Mouse (Mus musculus) hindbrain, embryonic 13.5 days (tissue): ENCODE data around the gene Olfr111. TPM values are rescaled to one million over a fixed set of nuclear protein-coding genes. Genes with fewer than 3 reads are reported as not detected.
"Not testable (repeated sequence)": the region's sequence is repeated elsewhere in the genome, so short reads cannot be mapped to it uniquely, and the experiment has no call there.

Experiments
- ATAC-seq: fragments of 200-750 bp; cut with Nextera tagmentation; 2 replicates; pipeline ENCODE4 v1.8.0; 2017; ENCODE audit warnings: moderate TSS enrichment; ENCODE audit not compliant: low FRiP score
- H3K27ac ChIP-seq: fragments of 300-500 bp; sonication (generic); 2 replicates; pipeline ENCODE4 v1.5.1; 2015; ENCODE audit warnings: inconsistent platforms, mild to moderate bottlenecking, moderate library complexity
- H3K27me3 ChIP-seq: fragments of 300-500 bp; sonication (generic); 2 replicates; pipeline ENCODE4 v1.6.1; 2015; ENCODE audit warnings: mild to moderate bottlenecking, inconsistent platforms
- H3K36me3 ChIP-seq: fragments of 300-500 bp; sonication (generic); 2 replicates; pipeline ENCODE4 v1.6.1; 2015; ENCODE audit warnings: mild to moderate bottlenecking, inconsistent platforms
- H3K4me1 ChIP-seq: fragments of 300-500 bp; sonication (generic); replicated peaks from 2 replicates; pipeline ENCODE4 v1.6.1; 2015; ENCODE audit warnings: inconsistent platforms
- H3K4me2 ChIP-seq: fragments of 300-500 bp; sonication (generic); 2 replicates; pipeline ENCODE4 v1.6.1; 2015; ENCODE audit warnings: inconsistent platforms, mild to moderate bottlenecking, moderate library complexity
- H3K4me3 ChIP-seq: fragments of 300-500 bp; sonication (generic); 2 replicates; pipeline ENCODE4 v1.5.1; 2015; ENCODE audit warnings: mild to moderate bottlenecking, inconsistent platforms
- H3K9ac ChIP-seq: fragments of 300-500 bp; sonication (generic); 2 replicates; pipeline ENCODE4 v1.6.1; 2015; ENCODE audit warnings: mild to moderate bottlenecking, inconsistent platforms
- H3K9me3 ChIP-seq: fragments of 300-500 bp; sonication (generic); 2 replicates; pipeline ENCODE4 v1.6.1; 2016; ENCODE audit warnings: inconsistent platforms
- WGBS: fragments of 180-500 bp; shearing (Covaris S2); methylation state at CpG from one replicate; pipeline ENCODE4 v1.1.7; 2015; 5-methylcytosine and 5-hydroxymethylcytosine counted together
- polyA plus RNA-seq: library from polyadenylated mRNA; unstranded; fragments of >200 nt; fragmentation: Nextera tagmentation; extraction: Ambion mirVana; gene quantifications from 2 replicates; pipeline ENCODE4 v1.2.1, GENCODE M21; 2015

The Olfr111 gene
- polyA plus RNA-seq: not detected in 2 replicates

GRCm38 (mm10) chr17:37507730-37508129 lies at the start of gene Olfr111:
Gene Olfr111, plus strand, starts transcription at chr17:37508030.
- no peak within 1 kb of the TSS for H3K9ac ChIP-seq
- WGBS: 88% methylated on average over 4 of the region's 4 CpGs
- H3K27me3 ChIP-seq: no peaks in the 10 kb centered on the region
- H3K27ac ChIP-seq: no peak within 1 kb of the TSS
- no peaks in the 10 kb centered on the region for H3K36me3 ChIP-seq
- no peaks in the 10 kb centered on the region for H3K4me1 ChIP-seq
- no peak within 1 kb of the TSS for H3K4me2 ChIP-seq
- H3K4me3 ChIP-seq: no peak within 1 kb of the TSS
- H3K9me3 ChIP-seq: no peaks in the 10 kb centered on the region
- ATAC-seq: no peak

DNA sequence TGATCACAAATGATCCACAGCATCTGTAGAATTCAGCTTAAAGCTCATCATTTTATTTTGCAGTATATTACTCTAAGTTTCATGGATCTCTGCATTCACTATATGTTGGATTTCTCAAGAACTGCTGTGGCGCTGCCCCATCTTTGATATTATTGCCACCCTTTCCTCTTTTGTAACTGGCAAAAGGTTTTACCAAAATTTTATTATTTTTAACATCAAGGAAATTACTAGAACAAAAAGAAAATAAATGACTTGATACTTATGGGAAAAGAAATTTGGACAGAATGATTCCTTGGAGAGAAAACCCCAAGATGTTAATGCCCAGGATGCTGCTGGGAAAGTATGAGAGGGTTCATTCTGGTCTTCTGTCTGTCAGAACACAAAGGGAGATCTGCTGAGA lies 49.2 kb upstream of the Olfr111 start, which contains the start of gene Olfr109:
Olfr109 (plus strand) TSS at position 301 of the 400 bp plus-strand sequence.
- no peak within 1 kb of the TSS for H3K27ac ChIP-seq
- no peak for ATAC-seq
- 96% methylated on average over 1 of the region's 1 CpGs for WGBS

GRCm38 (mm10) chr17:37483452-37483851 lies 24.4 kb upstream of the Olfr111 start, which contains the start of gene H2-M2:
Gene H2-M2, minus strand, starts transcription at chr17:37483552.
- Histone ChIP-seq H3K36me3 (no peaks in the 10 kb centered on the region), H3K27me3 (no peaks in the 10 kb centered on the region), H3K9ac (no peak within 1 kb of the TSS), H3K9me3 (no peaks in the 10 kb centered on the region), H3K4me1 (no peaks in the 10 kb centered on the region), H3K27ac (no peak within 1 kb of the TSS), H3K4me3 (no peak within 1 kb of the TSS), H3K4me2 (no peak within 1 kb of the TSS)
- 86% methylated on average over 2 of the region's 2 CpGs for WGBS
- no peak for ATAC-seq

More for the DNA sequence above, 49.2 kb upstream of the Olfr111 start, which contains the start of gene Olfr109:
- no peaks in the 10 kb centered on the region for H3K9me3 ChIP-seq
- H3K4me1 ChIP-seq: no peaks in the 10 kb centered on the region
- H3K9ac ChIP-seq: no peak within 1 kb of the TSS
- H3K4me2 ChIP-seq: no peak within 1 kb of the TSS
- H3K4me3 ChIP-seq: no peak within 1 kb of the TSS
- no peaks in the 10 kb centered on the region for H3K27me3 ChIP-seq
- H3K36me3 ChIP-seq: no peaks in the 10 kb centered on the region

GRCm38 (mm10) chr17:37491930-37492518 lies 15.8 kb upstream of the Olfr111 start, which contains the start of gene Olfr110:
Gene Olfr110, plus strand, starts transcription at chr17:37492468.
- no peak within 1 kb of the TSS for H3K4me2 ChIP-seq
- H3K9me3 ChIP-seq: no peaks in the 10 kb centered on the region
- no peak within 1 kb of the TSS for H3K4me3 ChIP-seq
- no peak within 1 kb of the TSS for H3K9ac ChIP-seq
- H3K4me1 ChIP-seq: no peaks in the 10 kb centered on the region
- no peak within 1 kb of the TSS for H3K27ac ChIP-seq
- 56% methylated on average over 1 of the region's 1 CpGs for WGBS
- H3K36me3 ChIP-seq: no peaks in the 10 kb centered on the region
- ATAC-seq: no peak
- no peaks in the 10 kb centered on the region for H3K27me3 ChIP-seq

DNA sequence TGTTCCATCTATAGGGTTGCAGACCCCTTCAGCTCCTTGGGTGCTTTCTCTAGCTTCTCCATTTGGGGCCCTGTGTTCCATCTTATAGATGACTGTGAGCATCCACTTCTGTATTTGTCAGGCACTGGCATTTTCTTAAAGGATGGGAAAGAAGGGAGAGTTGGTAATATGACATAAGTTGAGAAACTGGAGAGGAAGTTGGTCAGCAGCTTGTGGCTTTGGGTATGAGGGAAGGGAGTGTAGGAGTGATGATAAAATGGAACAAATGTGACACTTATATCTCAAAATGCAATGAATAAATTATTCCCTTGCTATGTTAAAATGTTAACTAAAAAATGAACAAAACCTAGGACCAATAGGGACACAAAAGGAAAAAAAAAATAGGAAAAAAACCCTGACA lies 16.8 kb downstream of the Olfr111 start:
- H3K27me3 ChIP-seq, H3K9me3 ChIP-seq, H3K27ac ChIP-seq, H3K4me3 ChIP-seq, ATAC-seq, H3K4me2 ChIP-seq, H3K9ac ChIP-seq, H3K36me3 ChIP-seq, H3K4me1 ChIP-seq: not testable (repeated sequence)

GRCm38 (mm10) chr17:37525427-37525826 lies 17.6 kb downstream of the Olfr111 start:
- H3K27me3 ChIP-seq, H3K4me1 ChIP-seq, H3K36me3 ChIP-seq, H3K9ac ChIP-seq, H3K27ac ChIP-seq, H3K4me2 ChIP-seq, H3K4me3 ChIP-seq, ATAC-seq, H3K9me3 ChIP-seq: not testable (repeated sequence)
- 79% methylated on average over 1 of the region's 1 CpGs for WGBS

- Histone ChIP-seq H3K9me3 (no peaks in the 10 kb centered on the region), H3K27me3 (no peaks in the 10 kb centered on the region), H3K4me3 (no peak overlapping the region), H3K36me3 (no peaks in the 10 kb centered on the region), H3K27ac (no peak overlapping the region), H3K9ac (no peak overlapping the region), H3K4me1 (no peaks in the 10 kb centered on the region), H3K4me2 (no peak overlapping the region)
- no peak for ATAC-seq
Observed at GRCm38 (mm10) chr17:37535173-37535572, 27.3 kb downstream of the Olfr111 start.

DNA sequence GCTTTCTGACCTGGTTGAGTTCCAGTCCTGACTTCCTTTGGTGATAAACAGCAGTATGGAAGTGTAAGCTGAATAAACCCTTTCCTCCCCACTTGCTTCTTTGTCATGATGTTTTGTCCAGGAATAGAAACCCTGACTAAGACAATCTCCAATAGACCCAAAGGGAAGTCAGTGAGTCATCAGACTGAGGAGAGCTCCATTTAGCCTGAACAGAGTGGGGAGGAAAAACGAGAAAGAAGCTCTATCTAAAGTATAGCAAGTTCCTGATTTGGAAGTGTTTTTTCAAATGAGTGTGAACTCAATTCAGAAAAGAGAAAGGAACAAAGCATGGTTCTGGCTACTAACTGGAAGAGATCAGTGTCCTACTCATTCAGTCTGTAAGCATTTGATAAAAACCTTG lies 30.6 kb downstream of the Olfr111 start:
- not testable (repeated sequence) for H3K4me2 ChIP-seq, H3K9ac ChIP-seq, H3K27me3 ChIP-seq, H3K9me3 ChIP-seq, H3K4me1 ChIP-seq, H3K4me3 ChIP-seq, H3K27ac ChIP-seq, ATAC-seq, H3K36me3 ChIP-seq
- 56% methylated on average over 1 of the region's 1 CpGs for WGBS

DNA sequence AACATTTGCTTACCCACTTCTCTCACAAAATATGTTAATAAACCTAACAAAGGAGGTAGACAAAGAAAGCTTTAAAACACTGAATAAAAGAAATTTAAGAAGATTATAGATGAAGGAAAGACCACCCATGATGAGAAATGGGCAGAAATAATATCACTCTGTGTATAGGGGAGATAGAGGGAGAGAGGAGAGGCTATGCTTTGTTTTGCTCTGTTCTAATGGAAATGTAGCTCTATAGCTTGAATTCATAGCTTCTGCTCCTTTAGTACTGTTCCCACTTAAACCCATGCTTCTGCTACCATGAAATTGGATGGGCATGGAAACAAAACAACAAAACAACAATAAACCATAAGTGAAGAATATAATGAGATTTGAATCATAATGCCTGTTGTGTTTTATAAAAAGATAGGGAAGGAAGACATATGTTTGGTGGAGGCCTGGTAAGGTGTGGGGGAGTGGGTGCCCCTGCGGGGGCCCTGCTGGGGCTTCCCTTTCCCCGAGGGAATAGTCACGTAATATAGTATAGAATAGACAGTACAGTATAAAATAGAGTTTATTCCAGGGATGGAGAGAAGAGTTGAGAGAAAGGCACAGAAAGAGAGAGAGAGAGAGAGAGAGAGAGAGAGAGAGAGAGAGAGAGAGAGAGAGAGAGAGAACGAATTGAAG lies 33.8 kb downstream of the Olfr111 start:
- no peak for ATAC-seq
- Histone ChIP-seq H3K4me2 (no peak overlapping the region), H3K9ac (no peak overlapping the region), H3K4me1 (no peaks in the 10 kb centered on the region), H3K27ac (no peak overlapping the region), H3K27me3 (no peaks in the 10 kb centered on the region), H3K4me3 (no peak overlapping the region), H3K36me3 (no peaks in the 10 kb centered on the region), H3K9me3 (no peaks in the 10 kb centered on the region)
- 71% methylated on average over 4 of the region's 4 CpGs for WGBS

GRCm38 (mm10) chr17:37543800-37544435 lies 36.1 kb downstream of the Olfr111 start:
- Histone ChIP-seq H3K27ac (no peak overlapping the region), H3K36me3 (no peaks in the 10 kb centered on the region), H3K9me3 (no peaks in the 10 kb centered on the region), H3K9ac (no peak overlapping the region), H3K4me2 (no peak overlapping the region), H3K27me3 (no peaks in the 10 kb centered on the region), H3K4me3 (no peak overlapping the region), H3K4me1 (no peaks in the 10 kb centered on the region)
- 70% methylated on average over 3 of the region's 3 CpGs for WGBS
- 0 out of 2 replicates have a peak, but pooled peaks have one; percentile 39 for ATAC-seq

DNA sequence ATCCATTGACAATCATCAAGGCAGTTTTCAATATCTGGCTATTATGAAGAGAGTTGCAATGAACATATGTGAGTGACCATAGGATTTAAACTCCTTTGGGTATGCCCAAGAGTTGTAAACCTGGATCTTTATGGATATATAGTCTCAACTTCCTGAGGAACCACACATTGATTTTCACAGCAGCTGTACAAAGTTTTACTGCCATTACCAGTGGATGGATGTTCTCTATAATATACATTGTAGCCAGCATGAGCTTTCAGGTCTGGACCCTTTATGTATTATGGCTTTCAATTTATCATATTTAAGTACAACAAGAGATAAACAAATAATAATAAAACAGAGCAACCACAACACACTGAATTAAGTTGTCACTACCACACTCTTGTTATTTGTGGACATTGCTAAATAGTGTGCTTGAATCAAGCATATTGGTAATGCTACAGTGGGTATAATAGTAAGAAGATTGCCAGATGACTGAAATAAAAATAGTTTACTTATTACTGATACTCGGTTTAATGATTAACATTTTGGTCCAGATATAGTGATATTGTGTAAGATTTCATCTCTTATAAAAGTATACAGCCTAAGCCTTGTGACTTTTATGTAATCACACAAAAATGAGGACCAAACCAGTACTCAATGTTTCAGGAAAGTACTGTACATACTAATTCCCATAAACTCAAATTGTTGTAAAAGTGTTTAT lies 51.2 kb downstream of the Olfr111 start:
- 64% methylated on average over 1 of the region's 1 CpGs for WGBS
- Histone ChIP-seq H3K4me3 (no peak overlapping the region), H3K9me3 (no peaks in the 10 kb centered on the region), H3K27me3 (no peaks in the 10 kb centered on the region), H3K4me1 (no peaks in the 10 kb centered on the region), H3K4me2 (no peak overlapping the region), H3K27ac (no peak overlapping the region), H3K9ac (no peak overlapping the region), H3K36me3 (no peaks in the 10 kb centered on the region)
- no peak for ATAC-seq

DNA sequence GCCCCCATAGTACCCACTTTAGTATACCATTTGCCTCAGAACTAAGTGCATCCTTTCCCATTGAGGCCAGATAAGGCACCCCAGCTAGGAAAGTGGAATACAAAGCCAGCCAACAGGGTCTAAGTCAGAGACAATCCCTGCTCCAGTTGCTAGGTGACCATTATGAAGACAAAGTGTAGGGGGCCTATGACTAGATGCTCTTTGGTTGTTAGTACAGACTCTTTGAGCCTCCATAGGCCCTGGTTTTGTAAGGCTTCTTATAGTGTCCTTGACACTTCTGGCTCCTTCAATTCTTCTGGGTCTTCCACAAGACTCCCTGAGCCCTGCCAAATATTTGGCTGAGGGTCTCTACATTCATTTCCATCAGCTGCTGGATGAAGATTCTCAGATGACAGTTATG lies 61.5 kb downstream of the Olfr111 start, which contains the start of gene Olfr112:
Olfr112 (minus strand) TSS at position 101 of the 400 bp plus-strand sequence.
- Histone ChIP-seq H3K36me3 (no peaks in the 10 kb centered on the region), H3K4me2 (no peak within 1 kb of the TSS), H3K27me3 (no peaks in the 10 kb centered on the region), H3K9ac (no peak within 1 kb of the TSS), H3K27ac (no peak within 1 kb of the TSS), H3K4me3 (no peak within 1 kb of the TSS), H3K9me3 (no peaks in the 10 kb centered on the region), H3K4me1 (no peaks in the 10 kb centered on the region)
- ATAC-seq: no peak
